Mouse (Mus musculus) liver, embryonic 14.5 days (tissue): ENCODE results near the gene Hs3st2.

Experiments
- CTCF ChIP-seq: IDR thresholded peaks from 2 replicates; pipeline ENCODE4 v1.5.1; 2016; ENCODE audit warnings: antibody characterized with exemption, low read depth, control low read depth
- EP300 ChIP-seq: IDR thresholded peaks from 2 replicates; pipeline ENCODE4 v1.6.1; 2016; ENCODE audit warnings: antibody characterized with exemption, low read depth

DNA sequence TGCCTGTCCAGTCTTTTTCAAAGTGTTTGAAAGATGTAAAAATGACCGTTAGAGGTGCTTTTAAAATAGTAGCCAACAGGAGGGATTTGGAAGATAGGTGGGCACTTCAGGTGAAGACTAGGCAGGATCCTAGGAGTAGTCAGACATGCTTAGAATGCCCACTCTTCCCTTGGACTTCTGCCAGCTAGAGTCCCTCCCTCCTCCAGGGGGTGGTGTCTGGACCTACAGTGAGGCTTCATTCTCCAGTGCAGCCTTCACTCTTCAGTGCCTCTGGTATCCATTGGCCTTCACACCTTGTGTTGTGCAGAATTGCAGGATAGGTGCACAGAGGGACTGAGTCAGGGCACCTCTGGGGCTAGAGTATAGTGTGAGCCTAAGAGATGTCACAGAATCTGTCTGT, 2.2 kb downstream of the Hs3st2 start:
- no peak for TF ChIP-seq CTCF
- TF ChIP-seq EP300 = no peak
